ENCODE assay signal across 15 mouse cellular contexts in genomic region chr15:24422333-24422942, GRCm38 (mm10).
"Had no signal": no experiment of that assay in that cellular context is flagged by ENCODE, and none has a peak within 500 bp of the region (broad histone marks: within the 10 kb centered on the region; RNA-seq: fewer than 3 reads in every experiment).

No protein-coding gene starts in this region.

- H3K4me3 ChIP-seq: midbrain, embryonic 10.5 days; myocyte; neural tube, embryonic 12.5 days; stomach, embryonic 15.5 days had no signal

- H3K27me3 ChIP-seq: neural tube, embryonic 12.5 days; stomach, embryonic 15.5 days had no signal

- H3K4me2 ChIP-seq: lung, embryonic 14.5 days; neural tube, embryonic 12.5 days; stomach, embryonic 15.5 days had no signal

- H3K9ac ChIP-seq: liver, embryonic 14.5 days; lung, embryonic 14.5 days; neural tube, embryonic 12.5 days; stomach, embryonic 15.5 days had no signal

- H3K36me3 ChIP-seq: midbrain, embryonic 10.5 days; neural tube, embryonic 12.5 days; stomach, embryonic 15.5 days had no signal

- H3K9me3 ChIP-seq: midbrain, embryonic 10.5 days; neural tube, embryonic 12.5 days; stomach, embryonic 15.5 days had no signal

- H3K27ac ChIP-seq: liver, embryonic 14.5 days; midbrain, embryonic 10.5 days; neural tube, embryonic 12.5 days; stomach, embryonic 15.5 days; stomach, postnatal 0 days had no signal

- DNase-seq: lung, adult 18-20 months; lung, embryonic 14.5 days; lung, postnatal 10 days; lung, postnatal 4 days; midbrain, embryonic 14.5 days; right cerebral cortex, postnatal 14 days; thymus, adult 2 months; thymus, postnatal 25 days; thymus, postnatal 4 days had no signal

- H3K4me1 ChIP-seq: midbrain, embryonic 10.5 days; neural tube, embryonic 12.5 days; stomach, embryonic 15.5 days had no signal
